Mouse (Mus musculus) midbrain, embryonic 14.5 days (tissue): ENCODE results near the gene Otulinl. TPM values are rescaled to one million over a fixed set of nuclear protein-coding genes. Genes with fewer than 3 reads are reported as not detected.

Experiments used
- ATAC-seq: fragments of 200-750 bp; cut with Nextera tagmentation; 2 replicates; pipeline ENCODE4 v1.8.0; 2017; ENCODE audit warnings: moderate number of reproducible peaks, moderate library complexity; ENCODE audit not compliant: low FRiP score, low TSS enrichment
- DNase-seq: peaks from one replicate; pipeline ENCODE4 v3.0.0-alpha.2; 2015
- H3K27ac ChIP-seq: fragments of 300-500 bp; sonication (generic); replicated peaks from 2 replicates; pipeline ENCODE4 v1.5.1; 2014; ENCODE audit warnings: mild to moderate bottlenecking, low read depth, low read length, moderate library complexity
- H3K27me3 ChIP-seq: fragments of 300-500 bp; sonication (generic); 2 replicates; pipeline ENCODE4 v1.6.1; 2014; ENCODE audit warnings: low read length, control low read depth, mixed read lengths; ENCODE audit not compliant: control insufficient read depth, insufficient read depth
- H3K36me3 ChIP-seq: fragments of 300-500 bp; sonication (generic); 2 replicates; pipeline ENCODE4 v1.6.1; 2014; ENCODE audit warnings: low read length, control low read depth; ENCODE audit not compliant: control insufficient read depth, insufficient read depth
- H3K4me1 ChIP-seq: fragments of 300-500 bp; sonication (generic); 2 replicates; pipeline ENCODE4 v1.6.1; 2014; ENCODE audit warnings: mild to moderate bottlenecking, antibody characterized with exemption, low read length, control low read depth; ENCODE audit not compliant: control insufficient read depth, insufficient read depth
- H3K4me2 ChIP-seq: fragments of 300-500 bp; sonication (generic); 2 replicates; pipeline ENCODE4 v1.6.1; 2014; ENCODE audit warnings: mild to moderate bottlenecking, low read length, moderate library complexity
- H3K4me3 ChIP-seq: fragments of 300-500 bp; sonication (generic); replicated peaks from 2 replicates; pipeline ENCODE4 v1.5.1; 2014; ENCODE audit warnings: low read depth, low read length
- H3K9ac ChIP-seq: fragments of 300-500 bp; sonication (generic); replicated peaks from 2 replicates; pipeline ENCODE4 v1.6.1; 2014; ENCODE audit warnings: mild to moderate bottlenecking, low read length, moderate library complexity
- H3K9me3 ChIP-seq: fragments of 300-500 bp; sonication (generic); 2 replicates; pipeline ENCODE4 v1.6.1; 2016; ENCODE audit warnings: low read length, control low read depth, mixed read lengths; ENCODE audit not compliant: control insufficient read depth
- WGBS: fragments of 180-500 bp; shearing (Covaris S2); extraction: QIAGEN DNeasy Blood & Tissue Kit; methylation state at CpG from one replicate; pipeline ENCODE4 v1.1.7; 2014; 5-methylcytosine and 5-hydroxymethylcytosine counted together
- polyA plus RNA-seq: library from polyadenylated mRNA; unstranded; fragments of >200 nt; fragmentation: Nextera tagmentation; extraction: Ambion mirVana; gene quantifications from 2 replicates; pipeline ENCODE4 v1.2.1, GENCODE M21; 2014

The Otulinl gene
- polyA plus RNA-seq, 1 experiment from 2014 or later, result 10.7 TPM

DNA sequence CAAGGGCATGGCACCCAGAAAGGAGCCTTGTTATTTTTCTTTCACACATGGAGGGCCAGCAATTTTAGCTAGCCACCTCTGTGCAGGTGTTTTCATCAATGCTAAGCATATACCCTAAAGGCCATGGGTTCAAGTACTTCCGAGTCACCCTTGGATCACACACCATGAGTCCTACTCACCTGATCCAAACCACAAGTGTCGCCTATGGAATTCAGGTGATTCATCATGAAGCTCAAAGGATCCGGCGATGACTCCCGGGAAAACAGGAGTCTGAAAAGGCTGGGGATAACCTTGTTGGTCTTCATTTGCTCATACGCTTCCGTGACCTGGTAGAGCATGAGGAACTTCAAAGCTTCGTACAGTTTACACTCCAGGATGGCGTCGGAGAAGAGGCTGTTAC is 23.5 kb downstream of the Otulinl start:
- 96% methylated on average over 10 of the region's 10 CpGs for WGBS
- Histone ChIP-seq H3K4me2 (no peak overlapping the region), H3K9ac (no peak overlapping the region), H3K27ac (no peak overlapping the region), H3K4me3 (no peak overlapping the region), H3K4me1 (no peaks in the 10 kb centered on the region), H3K27me3 (no peaks in the 10 kb centered on the region), H3K36me3 (no peaks in the 10 kb centered on the region), H3K9me3 (no peaks in the 10 kb centered on the region)
- DNase-seq (no peak), ATAC-seq (no peak)

DNA sequence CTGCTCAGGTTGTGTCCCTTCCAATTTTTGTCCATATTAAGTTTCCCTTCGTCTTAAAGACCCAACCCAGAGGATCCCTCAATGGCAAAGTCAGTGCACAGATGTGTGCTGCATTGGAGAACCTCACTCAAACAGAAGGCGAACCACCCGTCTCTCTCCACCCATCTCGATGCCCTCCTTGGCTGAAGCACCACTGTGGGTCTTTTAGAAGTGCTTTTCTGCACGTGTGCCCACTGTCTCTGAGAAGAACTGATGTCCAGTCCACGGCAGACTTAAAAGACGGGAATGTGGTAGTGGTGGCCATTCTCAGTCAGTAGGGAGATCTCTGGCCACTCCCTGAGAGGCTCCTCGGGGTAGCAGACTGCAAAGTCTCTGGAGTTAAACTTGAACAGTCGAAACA is 24.8 kb downstream of the Otulinl start:
- Histone ChIP-seq H3K4me1 (no peaks in the 10 kb centered on the region), H3K36me3 (no peaks in the 10 kb centered on the region), H3K27ac (no peak overlapping the region), H3K9ac (no peak overlapping the region), H3K4me3 (no peak overlapping the region), H3K4me2 (no peak overlapping the region), H3K27me3 (no peaks in the 10 kb centered on the region), H3K9me3 (no peaks in the 10 kb centered on the region)
- no peak for ATAC-seq
- no peak for DNase-seq
- WGBS, result 85% methylated on average over 9 of the region's 9 CpGs

DNA sequence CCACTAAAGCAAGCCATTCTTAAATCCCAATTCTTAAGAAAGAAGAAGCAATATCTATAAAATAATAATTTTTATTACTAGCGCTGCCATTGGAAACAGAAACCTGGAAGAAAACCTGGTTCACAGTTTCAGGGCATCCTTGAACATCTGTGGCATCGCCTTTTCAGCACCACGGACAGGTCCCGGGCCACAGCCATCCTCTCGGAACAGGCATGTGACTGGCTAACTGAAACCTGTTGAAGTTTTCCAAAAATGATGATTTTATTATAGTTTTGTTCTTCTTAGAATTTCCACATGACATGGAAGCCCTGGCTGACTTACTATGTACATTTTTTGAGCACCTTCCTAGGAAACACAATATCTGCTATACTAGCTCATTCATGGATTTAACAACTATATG is 26.4 kb downstream of the Otulinl start:
- H3K4me3 ChIP-seq, result no peak overlapping the region
- no peaks in the 10 kb centered on the region for H3K4me1 ChIP-seq
- no peaks in the 10 kb centered on the region for H3K9me3 ChIP-seq
- H3K27me3 ChIP-seq, result no peaks in the 10 kb centered on the region
- peak; percentile 39 for DNase-seq
- ATAC-seq, result no peak
- H3K9ac ChIP-seq, result no peak overlapping the region
- no peak overlapping the region for H3K27ac ChIP-seq
- H3K36me3 ChIP-seq, result no peaks in the 10 kb centered on the region
- H3K4me2 ChIP-seq, result no peak overlapping the region
- WGBS, result 24% methylated on average over 5 of the region's 5 CpGs

DNA sequence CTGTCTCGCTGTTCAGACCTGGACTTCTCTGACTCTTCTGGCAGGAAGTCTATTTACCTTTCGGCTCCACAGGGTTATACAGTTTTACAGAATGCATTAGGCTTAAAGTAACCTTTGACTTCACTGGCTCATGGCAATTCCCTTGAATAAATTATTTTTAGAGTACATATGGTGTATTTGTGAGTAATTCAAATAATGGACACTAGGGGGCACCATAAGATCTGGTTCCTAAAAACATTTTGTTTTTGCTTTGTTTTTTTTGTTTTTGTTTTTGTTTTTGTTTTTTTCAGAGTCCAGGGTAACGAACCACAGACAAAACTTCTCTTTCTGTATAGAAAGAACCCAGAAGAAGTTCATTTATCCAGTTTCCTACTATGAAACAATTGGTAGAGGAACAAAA is 33.7 kb downstream of the Otulinl start:
- Histone ChIP-seq H3K9me3 (no peaks in the 10 kb centered on the region), H3K27ac (no peak overlapping the region), H3K36me3 (no peaks in the 10 kb centered on the region), H3K9ac (no peak overlapping the region), H3K4me2 (no peak overlapping the region), H3K4me1 (no peaks in the 10 kb centered on the region), H3K27me3 (no peaks in the 10 kb centered on the region), H3K4me3 (no peak overlapping the region)
- no peak for ATAC-seq
- WGBS, result 46% methylated on average over 3 of the region's 3 CpGs
- DNase-seq, result peak; percentile 83

DNA sequence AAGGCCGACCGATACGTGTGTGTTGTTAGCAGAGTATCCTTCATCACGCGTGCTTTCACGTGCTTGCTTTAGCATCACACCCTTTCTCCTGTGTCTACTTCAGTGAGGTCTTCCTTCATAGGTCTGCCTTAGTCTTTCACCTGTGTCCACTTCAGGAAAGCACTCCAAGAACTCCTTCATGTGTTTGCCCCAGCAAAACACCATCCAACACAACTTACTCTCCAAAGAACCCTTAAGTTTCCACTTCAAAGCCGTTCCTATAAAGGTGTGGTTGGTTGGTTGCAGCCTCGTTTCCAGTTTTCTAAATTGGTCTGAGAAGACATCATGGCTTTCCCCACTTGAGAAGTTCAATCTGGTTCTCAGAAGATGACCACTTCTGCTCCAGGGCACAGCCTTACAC is 34.7 kb downstream of the Otulinl start:
- WGBS, result 95% methylated on average over 8 of the region's 8 CpGs
- Histone ChIP-seq H3K9ac (no peak overlapping the region), H3K4me2 (no peak overlapping the region), H3K9me3 (no peaks in the 10 kb centered on the region), H3K27ac (no peak overlapping the region), H3K4me1 (no peaks in the 10 kb centered on the region), H3K4me3 (no peak overlapping the region), H3K27me3 (no peaks in the 10 kb centered on the region), H3K36me3 (no peaks in the 10 kb centered on the region)
- ATAC-seq (no peak), DNase-seq (no peak)

DNA sequence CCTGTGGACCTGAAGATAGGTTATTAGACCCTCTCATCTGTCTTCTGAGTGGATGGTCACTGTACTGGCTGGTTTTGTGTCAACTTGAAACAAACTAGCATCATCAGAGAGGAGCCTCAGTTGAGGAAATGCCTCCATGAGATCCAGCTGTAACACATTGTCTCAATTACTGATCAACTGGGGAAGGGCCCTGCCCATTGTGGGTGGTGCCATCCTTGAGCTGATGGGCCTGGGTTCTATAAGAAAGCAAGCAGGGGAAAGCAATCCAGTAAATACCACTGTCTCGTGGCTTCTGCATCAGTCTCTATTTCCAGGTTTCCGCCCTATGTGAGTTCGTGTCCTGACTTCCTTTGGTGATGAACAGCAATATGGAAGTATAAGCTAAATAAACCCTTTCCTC is 36.1 kb downstream of the Otulinl start:
- 92% methylated on average over 3 of the region's 3 CpGs for WGBS
- ATAC-seq (no peak), DNase-seq (no peak)
- Histone ChIP-seq H3K27ac (no peak overlapping the region), H3K36me3 (no peaks in the 10 kb centered on the region), H3K9ac (no peak overlapping the region), H3K4me2 (no peak overlapping the region), H3K4me1 (no peaks in the 10 kb centered on the region), H3K4me3 (no peak overlapping the region), H3K9me3 (no peaks in the 10 kb centered on the region), H3K27me3 (no peaks in the 10 kb centered on the region)

DNA sequence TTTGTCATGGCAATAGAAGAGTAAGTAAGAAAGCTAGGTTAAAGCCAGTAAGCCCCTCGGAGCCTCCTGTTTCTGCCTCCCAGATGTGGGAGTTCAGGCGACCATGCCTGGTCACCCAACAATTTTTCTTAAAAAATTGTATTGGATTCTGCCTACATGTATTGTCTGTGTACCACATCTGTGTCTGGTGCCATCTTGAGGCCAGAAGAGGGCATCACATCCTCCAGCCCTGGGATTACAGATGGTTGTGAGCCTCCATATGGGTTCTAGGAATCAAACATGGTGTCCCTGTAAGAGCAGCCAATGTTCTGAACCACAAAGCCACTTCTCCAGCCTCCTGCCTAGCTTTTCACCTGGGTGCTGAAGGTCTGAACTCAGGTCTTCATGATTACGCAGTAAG is 38.5 kb downstream of the Otulinl start:
- H3K9ac ChIP-seq, result no peak overlapping the region
- peak; percentile 18 for DNase-seq
- WGBS, result 88% methylated on average over 3 of the region's 3 CpGs

DNA sequence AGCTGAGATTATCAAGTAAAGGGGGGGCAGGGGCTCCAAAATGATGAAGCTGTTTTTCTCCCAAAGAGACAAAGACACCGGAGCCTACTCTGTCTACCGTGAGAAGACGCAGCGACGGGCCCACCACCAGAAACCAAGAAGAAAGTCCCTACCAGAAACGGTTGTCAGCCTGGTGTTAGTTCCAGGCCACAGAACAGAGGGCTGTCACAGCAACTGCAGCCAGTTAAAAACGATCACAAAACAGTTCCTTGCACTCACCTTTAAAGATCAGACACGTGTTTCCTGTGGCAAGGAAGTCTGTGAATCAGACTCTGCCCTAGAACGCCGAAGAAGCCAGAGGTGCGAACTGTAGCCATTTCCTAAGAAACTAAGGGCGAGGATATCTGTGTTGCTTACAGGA is 40.2 kb downstream of the Otulinl start:
- H3K27ac ChIP-seq, result no peak overlapping the region
- H3K27me3 ChIP-seq, result no peaks in the 10 kb centered on the region
- no peaks in the 10 kb centered on the region for H3K36me3 ChIP-seq
- no peak overlapping the region for H3K9ac ChIP-seq
- WGBS, result 74% methylated on average over 12 of the region's 12 CpGs
- no peak overlapping the region for H3K4me3 ChIP-seq
- H3K9me3 ChIP-seq, result no peaks in the 10 kb centered on the region
- no peak overlapping the region for H3K4me2 ChIP-seq
- no peaks in the 10 kb centered on the region for H3K4me1 ChIP-seq
- DNase-seq, result no peak
- ATAC-seq, result no peak

More for the DNA sequence above, 38.5 kb downstream of the Otulinl start:
- Histone ChIP-seq H3K36me3 (no peaks in the 10 kb centered on the region), H3K9me3 (no peaks in the 10 kb centered on the region), H3K4me1 (no peaks in the 10 kb centered on the region), H3K27ac (no peak overlapping the region), H3K4me2 (no peak overlapping the region), H3K27me3 (no peaks in the 10 kb centered on the region), H3K4me3 (no peak overlapping the region)
- ATAC-seq, result no peak

DNA sequence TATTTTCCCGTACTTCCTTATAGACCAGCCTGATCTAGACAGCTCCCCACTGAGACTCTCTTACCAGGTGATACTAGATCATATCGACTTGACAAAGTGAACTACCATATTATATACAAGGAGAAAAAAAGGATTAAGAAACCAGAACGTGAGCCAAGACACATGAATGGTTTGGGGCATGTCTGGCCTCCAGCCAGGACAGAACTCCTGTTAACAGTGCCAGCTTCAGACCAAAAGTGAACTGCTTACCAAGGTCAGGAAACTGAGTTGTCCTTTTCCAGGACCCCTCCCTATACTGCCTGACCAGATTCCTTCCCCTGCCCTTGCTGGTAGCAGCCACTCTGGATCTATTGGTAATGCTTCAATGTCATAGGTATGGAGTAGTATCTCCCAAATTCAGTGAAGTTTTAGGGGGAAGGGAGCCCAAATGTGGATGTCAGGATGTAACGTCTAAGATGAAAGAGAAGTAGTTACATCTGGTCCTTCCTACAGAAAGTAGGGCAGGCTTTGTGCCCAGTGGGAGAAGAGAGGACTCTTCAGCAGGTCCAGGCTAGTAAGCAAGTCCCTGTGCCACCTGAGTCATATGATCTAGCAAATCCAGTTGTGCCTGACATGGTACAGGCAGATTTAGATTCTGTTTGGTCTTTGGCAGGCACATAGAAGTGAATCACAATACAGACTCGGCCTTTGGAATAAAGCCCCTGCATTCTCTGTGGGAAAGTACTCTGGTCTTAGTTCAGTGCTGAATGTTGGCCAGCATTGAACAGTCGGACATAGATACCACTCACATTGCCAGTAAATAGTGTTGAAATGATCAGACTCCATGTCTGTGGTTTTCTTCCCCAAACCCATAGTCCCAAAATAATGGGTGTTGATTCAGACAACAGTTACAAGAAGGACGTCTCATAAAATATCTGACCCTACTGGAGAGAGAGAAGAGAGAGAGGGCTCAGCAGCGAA is 47.2 kb downstream of the Otulinl start:
- H3K9me3 ChIP-seq, result no peaks in the 10 kb centered on the region
- no peaks in the 10 kb centered on the region for H3K36me3 ChIP-seq
- 83% methylated on average over 8 of the region's 8 CpGs for WGBS
- no peak overlapping the region for H3K4me3 ChIP-seq
- no peak overlapping the region for H3K4me2 ChIP-seq
- no peaks in the 10 kb centered on the region for H3K27me3 ChIP-seq
- H3K27ac ChIP-seq, result no peak overlapping the region
- no peak for ATAC-seq
- H3K4me1 ChIP-seq, result peaks cover 8% of the 10 kb centered on the region
- H3K9ac ChIP-seq, result no peak overlapping the region
- DNase-seq, result no peak
